Mouse (Mus musculus) megakaryocyte progenitor cell, adult 5-6 weeks (primary cell): ENCODE results near the gene Jund. TPM values are rescaled to one million over a fixed set of nuclear protein-coding genes. Genes with fewer than 3 reads are reported as not detected.

Experiments
- ATAC-seq: replicated peaks from 2 replicates; pipeline ENCODE4 v1.8.0; 2016; ENCODE audit warnings: mild to moderate bottlenecking, moderate TSS enrichment, inconsistent platforms; ENCODE audit not compliant: poor library complexity
- total RNA-seq, 2 experiments: library from RNA; stranded (forward) in 1 of 2; stranded (reverse) in 1 of 2; fragments of 157-497, 149-512 nt in 1 of 2; fragments of 200-1000 nt in 1 of 2; gene quantifications; 2 replicates each; pipeline versions ENCODE4 v1.2.3 to v1.2.4; 2015 to 2017

Jund gene
- total RNA-seq, 2 experiments from 2014 or later: 16.1 to 21.0 TPM

DNA sequence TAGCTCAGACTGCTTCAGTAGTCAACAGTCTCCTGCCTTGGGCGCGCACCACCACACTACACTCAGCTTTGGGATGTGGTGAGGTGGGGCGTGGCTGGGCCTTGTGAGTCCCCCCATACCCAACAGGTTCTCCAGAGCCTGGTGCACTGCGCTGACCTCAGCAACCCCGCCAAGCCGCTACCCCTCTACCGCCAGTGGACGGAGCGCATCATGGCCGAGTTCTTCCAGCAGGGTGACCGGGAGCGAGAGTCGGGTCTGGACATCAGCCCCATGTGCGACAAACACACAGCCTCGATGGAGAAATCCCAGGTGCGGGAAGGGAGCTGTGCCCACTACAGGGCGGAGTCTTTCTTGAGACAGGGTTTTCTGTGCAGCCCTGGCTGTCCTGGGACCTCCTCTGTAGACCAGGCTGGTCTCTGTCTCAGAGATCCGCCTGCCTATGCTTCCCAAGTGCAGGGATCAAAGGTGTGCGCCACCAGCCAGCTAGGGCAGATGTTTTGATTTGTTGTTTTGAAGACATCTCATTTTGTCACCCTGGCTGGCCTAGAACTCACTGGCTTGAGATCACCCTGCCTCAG, 50.4 kb downstream of the Jund start:
- no peak for ATAC-seq

Other genes with a start within 250 kb of the Jund start
- 4.7 and 5.1 TPM in 2 replicates for gene Klhl26, start 222.0 kb upstream of the Jund start, total RNA-seq (2015)
- gene Klhl26, start 222.0 kb upstream of the Jund start, total RNA-seq (2017): 3.5 and 3.6 TPM in 2 replicates
- not detected in 2 replicates for gene Tmem59l, start 211.6 kb upstream of the Jund start, total RNA-seq (2015)
- not detected in 2 replicates for gene Tmem59l, start 211.6 kb upstream of the Jund start, total RNA-seq (2017)
- not detected in 2 replicates for gene Crlf1, start 205.8 kb upstream of the Jund start, total RNA-seq (2015)
- gene Crlf1, start 205.8 kb upstream of the Jund start, total RNA-seq (2017): not detected in 2 replicates
- gene Rex1bd, start 192.2 kb upstream of the Jund start, total RNA-seq (2015): 40.6 and 41.3 TPM in 2 replicates
- 42.1 and 50.4 TPM in 2 replicates for gene Rex1bd, start 192.2 kb upstream of the Jund start, total RNA-seq (2017)
- gene Uba52, start 188.1 kb upstream of the Jund start, total RNA-seq (2015): 3,077 and 3,244 TPM in 2 replicates
- gene Uba52, start 188.1 kb upstream of the Jund start, total RNA-seq (2017): 4,035 and 5,307 TPM in 2 replicates
- 74.6 and 90.4 TPM in 2 replicates for gene Fkbp8, start 171.2 kb upstream of the Jund start, total RNA-seq (2015)
- 114 and 133 TPM in 2 replicates for gene Fkbp8, start 171.2 kb upstream of the Jund start, total RNA-seq (2017)
- 88.0 and 106 TPM in 2 replicates for gene Kxd1, start 171.0 kb upstream of the Jund start, total RNA-seq (2015)
- 63.1 and 84.4 TPM in 2 replicates for gene Kxd1, start 171.0 kb upstream of the Jund start, total RNA-seq (2017)
- 8.5 and 8.7 TPM in 2 replicates for gene Ell, start 159.5 kb upstream of the Jund start, total RNA-seq (2015)
- gene Ell, start 159.5 kb upstream of the Jund start, total RNA-seq (2017): 9.1 and 9.5 TPM in 2 replicates
- gene Isyna1, start 104.6 kb upstream of the Jund start, total RNA-seq (2015): 26.1 and 39.0 TPM in 2 replicates
- 42.9 and 45.4 TPM in 2 replicates for gene Isyna1, start 104.6 kb upstream of the Jund start, total RNA-seq (2017)
- gene Ssbp4, start 90.1 kb upstream of the Jund start, total RNA-seq (2015): 31.6 and 40.7 TPM in 2 replicates
- gene Ssbp4, start 90.1 kb upstream of the Jund start, total RNA-seq (2017): 40.2 and 69.7 TPM in 2 replicates
- gene Lrrc25, start 82.8 kb upstream of the Jund start, total RNA-seq (2015): 6.2 and 12.9 TPM in 2 replicates
- 4.7 and 5.4 TPM in 2 replicates for gene Lrrc25, start 82.8 kb upstream of the Jund start, total RNA-seq (2017)
- not detected in 2 replicates for gene Gdf15, start 66.5 kb upstream of the Jund start, total RNA-seq (2015)
- not detected in 2 replicates for gene Gdf15, start 66.5 kb upstream of the Jund start, total RNA-seq (2017)
- gene Pgpep1, start 38.6 kb upstream of the Jund start, total RNA-seq (2015): 11.7 and 11.8 TPM in 2 replicates
- gene Pgpep1, start 38.6 kb upstream of the Jund start, total RNA-seq (2017): 3.6 and 5.2 TPM in 2 replicates
- gene Lsm4, start 25.7 kb upstream of the Jund start, total RNA-seq (2015): 121 and 125 TPM in 2 replicates
- 214 and 249 TPM in 2 replicates for gene Lsm4, start 25.7 kb upstream of the Jund start, total RNA-seq (2017)
- gene Iqcn, start 4.5 kb downstream of the Jund start, total RNA-seq (2015): 0.07 TPM in 1 of 2 replicates, not detected in the other
- gene Iqcn, start 4.5 kb downstream of the Jund start, total RNA-seq (2017): not detected in 2 replicates
- not detected in 2 replicates for gene Gm3336, start 19.6 kb downstream of the Jund start, total RNA-seq (2015)
- 0.12 TPM in 1 of 2 replicates, not detected in the other for gene Gm3336, start 19.6 kb downstream of the Jund start, total RNA-seq (2017)
- gene Pde4c, start 24.8 kb downstream of the Jund start, total RNA-seq (2015): 0.39 TPM in 1 of 2 replicates, not detected in the other
- not detected in 2 replicates for gene Pde4c, start 24.8 kb downstream of the Jund start, total RNA-seq (2017)
- gene Rab3a, start 55.7 kb downstream of the Jund start, total RNA-seq (2015): 2.6 and 3.6 TPM in 2 replicates
- gene Rab3a, start 55.7 kb downstream of the Jund start, total RNA-seq (2017): 2.1 and 6.6 TPM in 2 replicates
- 37.4 and 41.4 TPM in 2 replicates for gene Mpv17l2, start 62.0 kb downstream of the Jund start, total RNA-seq (2015)
- gene Mpv17l2, start 62.0 kb downstream of the Jund start, total RNA-seq (2017): 10.2 and 10.4 TPM in 2 replicates
- 5.7 and 6.0 TPM in 2 replicates for gene Pik3r2, start 77.8 kb downstream of the Jund start, total RNA-seq (2015)
- gene Pik3r2, start 77.8 kb downstream of the Jund start, total RNA-seq (2017): 18.1 and 18.5 TPM in 2 replicates
- 48.7 and 50.0 TPM in 2 replicates for gene Mast3, start 106.1 kb downstream of the Jund start, total RNA-seq (2015)
- gene Mast3, start 106.1 kb downstream of the Jund start, total RNA-seq (2017): 13.9 and 16.7 TPM in 2 replicates
- 0.07 and 0.64 TPM in 2 replicates for gene Il12rb1, start 109.5 kb downstream of the Jund start, total RNA-seq (2015)
- gene Il12rb1, start 109.5 kb downstream of the Jund start, total RNA-seq (2017): 1.0 and 1.7 TPM in 2 replicates
- gene Arrdc2, start 140.8 kb downstream of the Jund start, total RNA-seq (2015): 6.0 and 8.6 TPM in 2 replicates
- 4.8 and 8.8 TPM in 2 replicates for gene Arrdc2, start 140.8 kb downstream of the Jund start, total RNA-seq (2017)
- 0.12 and 0.42 TPM in 2 replicates for gene Kcnn1, start 164.3 kb downstream of the Jund start, total RNA-seq (2015)
- gene Kcnn1, start 164.3 kb downstream of the Jund start, total RNA-seq (2017): 0.84 and 0.92 TPM in 2 replicates
- 27.6 and 37.2 TPM in 2 replicates for gene Ccdc124, start 175.0 kb downstream of the Jund start, total RNA-seq (2015)
- 33.9 and 37.1 TPM in 2 replicates for gene Ccdc124, start 175.0 kb downstream of the Jund start, total RNA-seq (2017)
- 0.07 TPM in 1 of 2 replicates, not detected in the other for gene Slc5a5, start 193.8 kb downstream of the Jund start, total RNA-seq (2015)
- not detected in 2 replicates for gene Slc5a5, start 193.8 kb downstream of the Jund start, total RNA-seq (2017)
- 7,432 and 8,014 TPM in 2 replicates for gene Rpl18a, start 198.5 kb downstream of the Jund start, total RNA-seq (2015)
- gene Rpl18a, start 198.5 kb downstream of the Jund start, total RNA-seq (2017): 2,240 and 2,571 TPM in 2 replicates
- gene Map1s, start 207.0 kb downstream of the Jund start, total RNA-seq (2015): 14.4 and 14.7 TPM in 2 replicates
- gene Map1s, start 207.0 kb downstream of the Jund start, total RNA-seq (2017): 13.2 and 14.4 TPM in 2 replicates